Mouse (Mus musculus) stomach, postnatal 0 days (tissue): Measurements from ENCODE around the gene Kctd6.

ENCODE experiments used
- CTCF ChIP-seq: IDR thresholded peaks from 2 replicates; pipeline ENCODE4 v1.5.1; 2016; ENCODE audit warnings: antibody characterized with exemption, low read depth, mild to moderate bottlenecking, moderate library complexity
- EP300 ChIP-seq: optimal IDR thresholded peaks from 2 replicates; pipeline ENCODE3; 2016; ENCODE audit warnings: antibody characterized with exemption

DNA sequence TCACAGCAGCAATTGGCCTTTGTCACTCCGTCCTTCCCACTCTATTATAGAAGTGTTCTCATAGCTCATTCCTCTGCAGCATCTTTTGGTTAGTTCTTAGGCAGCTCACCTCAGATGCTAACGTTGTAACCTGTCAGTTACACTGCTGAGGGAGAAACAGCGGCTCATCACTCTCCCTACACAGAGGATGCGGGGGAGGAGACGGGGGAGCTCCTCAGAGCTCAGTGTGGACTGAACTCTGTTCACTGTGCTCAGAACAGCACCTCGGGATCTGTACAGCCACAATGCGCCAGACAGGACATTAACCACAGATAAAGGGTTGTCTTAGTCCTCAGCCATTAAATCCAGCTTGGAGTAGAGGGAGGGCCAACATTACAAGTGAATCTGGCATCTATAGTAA, 49.5 kb upstream of the Kctd6 start:
- TF ChIP-seq CTCF (no peak), EP300 (no peak)
